Mouse (Mus musculus): ENCODE measurements around the gene AC109138.7.

- TF ChIP-seq CTCF (IDR thresholded peaks at IDR 0.05) (no peak), EP300 (IDR thresholded peaks at IDR 0.05) (no peak)
Measured at GRCm38 (mm10) chr19:4219943-4220342, 5.8 kb downstream of the AC109138.7 start.
